Mouse (Mus musculus) layer of hippocampus, adult 9-11 months (tissue): ENCODE results near the gene Bicc1.
"Not testable (repeated sequence)": the region's sequence is repeated elsewhere in the genome, so short reads cannot be mapped to it uniquely, and the experiment has no call there.

ENCODE experiments used
- DNase-seq: peaks from one replicate; pipeline ENCODE4 v3.0.0; 2022

Gene Bicc1

DNA sequence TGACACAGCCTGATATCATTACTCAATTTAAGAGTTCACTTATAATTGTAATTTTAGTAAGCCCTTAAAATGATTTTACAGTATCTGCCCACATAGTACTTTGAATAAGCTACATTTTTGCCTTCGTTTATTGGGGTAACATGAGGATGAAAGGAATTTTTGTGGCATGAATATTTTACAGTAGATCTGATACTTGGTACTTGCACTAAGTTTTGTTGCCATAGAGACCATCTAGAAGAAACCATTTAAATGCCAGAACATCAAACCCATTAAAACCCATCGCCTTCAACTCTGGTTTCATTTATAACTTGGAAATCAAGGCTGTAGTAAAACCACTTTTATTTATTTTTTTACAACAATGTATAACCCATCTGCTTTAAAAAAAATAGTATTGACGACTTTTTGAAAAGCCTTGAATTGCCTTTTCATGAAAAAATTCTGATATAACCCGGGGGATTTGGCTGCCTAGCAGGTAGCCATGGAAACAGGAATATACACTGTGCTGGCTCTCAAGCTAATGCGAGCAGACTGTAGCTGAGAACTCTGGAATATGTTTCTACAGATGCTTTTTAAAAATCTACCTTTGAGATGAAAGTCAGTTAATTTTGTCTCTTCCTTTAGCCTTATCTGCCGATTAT, 165.9 kb downstream of the Bicc1 start:
- DNase-seq, result peak; percentile 72

GRCm38 (mm10) chr10:70987396-70987795, 172.1 kb downstream of the Bicc1 start:
- no peak for DNase-seq

GRCm38 (mm10) chr10:70983036-70983670, 176.3 kb downstream of the Bicc1 start:
- no peak for DNase-seq

GRCm38 (mm10) chr10:70982156-70982555, 177.3 kb downstream of the Bicc1 start:
- no peak for DNase-seq

DNA sequence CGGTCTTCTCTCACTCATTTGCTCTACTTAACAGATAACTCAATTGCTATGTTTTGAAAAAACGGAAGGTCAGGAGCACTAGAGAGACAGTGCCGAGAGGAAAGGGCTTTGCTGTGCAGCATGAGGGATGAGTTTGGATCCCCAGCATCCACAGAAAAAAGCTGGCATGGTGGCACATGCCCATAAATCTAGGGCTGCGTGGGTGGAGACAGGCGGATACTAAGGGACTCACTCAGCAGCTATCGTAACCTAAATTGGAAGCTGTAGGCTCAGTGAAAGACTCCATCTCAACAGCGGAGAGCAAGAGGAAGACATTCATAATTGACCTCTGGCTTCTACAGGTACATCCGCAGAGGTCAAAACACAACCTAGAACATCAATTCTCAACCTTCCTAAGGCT, 179.8 kb downstream of the Bicc1 start:
- peak; percentile 39 for DNase-seq

DNA sequence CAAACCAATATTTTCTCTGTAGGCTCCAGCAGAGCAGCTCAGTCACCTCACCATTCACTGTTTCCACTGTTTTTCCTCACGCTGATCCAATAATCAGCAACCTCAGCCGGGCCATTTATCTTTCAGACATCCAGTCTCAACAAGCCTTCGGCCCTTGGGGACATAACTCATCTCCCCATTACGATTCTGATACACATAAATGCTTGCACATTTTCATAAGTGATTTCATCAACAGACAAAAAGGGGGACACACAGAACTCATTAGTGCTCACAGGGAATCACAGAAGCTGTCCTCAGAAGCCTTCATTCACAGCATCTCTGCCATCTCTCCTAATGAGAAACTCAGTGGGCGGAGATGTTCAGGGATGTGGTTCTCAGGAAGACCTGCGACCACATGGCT, 182.4 kb downstream of the Bicc1 start:
- DNase-seq, result no peak

DNA sequence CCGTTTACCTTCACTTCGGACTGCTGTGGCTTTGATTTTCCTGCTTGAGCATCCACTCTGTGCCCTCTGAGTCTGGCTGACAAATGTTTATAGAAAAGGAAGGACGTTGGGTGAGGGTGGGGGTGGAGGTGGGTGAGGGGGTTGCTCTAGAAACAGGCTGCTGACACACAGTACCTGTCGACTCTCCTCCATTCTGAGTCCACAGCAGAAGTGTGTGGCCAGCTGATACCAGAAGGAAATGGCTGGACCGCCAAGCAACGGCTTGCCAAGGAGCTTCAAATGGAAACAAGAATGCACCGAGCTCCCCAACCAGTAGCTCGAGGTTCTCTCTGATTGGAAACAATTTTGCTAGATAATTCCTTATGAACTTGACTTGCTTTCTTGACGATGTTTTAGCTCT, 182.9 kb downstream of the Bicc1 start:
- no peak for DNase-seq

DNA sequence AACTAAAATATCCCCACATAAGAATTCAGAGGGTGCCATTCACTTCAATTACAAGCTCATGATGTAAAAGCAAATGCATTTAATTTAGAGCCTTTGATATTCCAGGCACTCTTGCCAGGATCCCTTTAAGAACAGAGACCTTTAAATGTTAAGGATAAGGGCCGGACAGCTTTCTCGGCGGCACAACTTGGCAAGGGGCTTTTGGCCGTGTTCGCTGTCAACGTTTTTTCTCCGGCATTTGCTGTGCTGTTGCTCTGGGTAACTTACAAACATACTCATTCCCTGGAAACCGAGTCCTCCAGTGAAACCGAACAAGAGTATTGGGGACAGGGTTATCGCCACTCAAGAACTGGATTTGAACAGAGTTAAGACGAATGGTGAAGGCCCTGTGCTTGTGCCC, 188.3 kb downstream of the Bicc1 start:
- DNase-seq, result no peak

DNA sequence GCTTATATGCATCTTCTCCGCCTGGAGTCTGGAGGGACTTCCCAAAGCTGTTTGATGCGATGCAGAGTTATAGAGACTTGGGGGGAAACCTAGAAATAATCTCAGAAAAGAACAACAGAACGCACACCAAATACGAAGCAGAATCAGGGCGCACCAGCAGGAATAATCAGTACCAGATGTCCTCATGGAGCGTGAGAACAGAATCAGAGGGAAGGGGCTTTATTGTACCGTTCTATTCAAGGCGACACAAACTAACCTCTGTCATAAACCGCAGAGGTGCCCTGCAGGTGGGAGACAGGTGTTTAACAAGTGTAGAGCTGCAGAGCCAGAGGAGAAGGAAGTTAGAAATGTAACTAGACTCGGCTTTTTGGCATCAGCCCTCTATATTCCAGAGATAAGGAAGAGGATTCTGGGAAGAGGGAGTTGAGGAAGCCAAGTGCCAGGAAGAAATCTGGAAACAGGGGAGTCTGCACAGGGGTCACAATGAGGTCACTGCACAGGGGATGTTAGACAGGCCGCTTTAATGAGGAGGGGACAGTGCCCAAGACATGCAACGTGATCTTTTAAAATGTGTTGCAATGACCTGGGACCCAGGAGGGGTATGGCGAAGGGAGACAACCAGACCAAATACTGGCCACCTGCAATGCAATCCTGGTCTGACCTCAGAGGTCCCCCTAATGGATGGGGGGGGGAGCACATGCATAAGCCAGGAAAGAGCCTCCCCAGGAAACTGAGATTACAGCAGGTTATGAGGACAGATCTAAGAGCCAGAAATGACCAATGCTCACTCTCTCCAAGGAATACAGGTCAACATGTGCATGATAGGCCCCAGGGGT, 190.4 kb downstream of the Bicc1 start:
- DNase-seq, result no peak

DNA sequence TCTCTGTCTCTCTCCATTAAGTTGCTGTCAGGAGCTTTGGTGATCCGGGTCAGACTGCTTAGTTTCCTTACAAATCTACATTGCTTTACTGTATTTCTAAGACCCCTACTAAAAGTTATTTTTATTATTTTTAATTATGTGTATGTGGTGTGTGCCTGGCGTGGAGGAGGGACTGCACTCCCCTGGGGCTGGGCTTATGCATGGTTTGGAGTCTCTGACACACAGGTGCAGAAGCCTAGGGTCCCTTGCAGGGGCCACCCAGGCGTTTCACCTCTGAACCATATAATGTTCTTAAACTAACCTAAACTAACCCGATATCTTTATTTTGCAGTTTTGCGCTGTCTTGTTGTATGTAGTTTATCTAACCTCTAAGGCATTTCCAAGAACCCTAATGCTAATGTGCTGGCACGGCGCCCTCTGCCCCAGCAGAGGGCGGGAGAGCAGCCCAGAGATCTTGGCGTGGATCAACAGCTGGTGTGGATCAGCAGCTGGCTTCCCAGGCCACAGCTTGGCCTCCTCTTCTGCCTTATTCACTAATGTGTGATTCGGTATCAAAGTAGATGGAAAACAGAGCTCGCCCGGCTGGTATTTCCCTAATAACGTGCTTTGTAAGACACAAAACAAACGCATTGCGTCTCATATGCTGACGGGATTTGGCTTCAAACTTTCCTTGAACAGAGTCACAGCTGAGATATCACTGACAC, 192.7 kb downstream of the Bicc1 start:
- no peak for DNase-seq

- no peak for DNase-seq
These were observed 194.8 kb downstream of the Bicc1 start for GRCm38 (mm10) chr10:70964706-70965105.

DNA sequence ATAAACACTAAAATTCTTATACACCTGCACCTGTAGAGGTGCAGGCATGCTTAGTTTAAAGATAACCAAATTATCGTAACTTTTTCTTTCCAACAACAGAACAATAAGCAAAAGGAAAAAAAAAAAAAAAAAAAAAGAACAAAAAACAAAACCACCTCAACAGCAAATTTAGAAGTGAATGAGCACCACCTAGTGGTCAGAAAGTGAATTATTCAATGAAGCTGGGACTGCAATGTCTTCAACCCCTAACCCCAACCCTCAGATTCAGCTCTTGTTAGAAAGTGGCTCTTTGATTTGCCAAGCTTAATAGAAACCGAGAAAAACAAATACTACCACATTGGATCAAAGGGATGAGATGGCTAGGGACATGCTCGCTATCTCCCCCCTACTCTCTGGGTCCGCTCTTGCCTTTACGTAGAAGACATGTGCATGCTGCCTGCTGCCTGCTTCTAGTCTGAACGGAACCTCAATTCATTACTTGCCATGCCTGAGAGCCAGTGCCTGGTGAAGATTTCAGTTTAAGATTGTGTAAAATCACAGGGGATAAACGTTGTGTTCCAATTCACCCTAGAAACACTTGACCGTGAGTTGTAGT, 195.8 kb downstream of the Bicc1 start:
- no peak for DNase-seq

GRCm38 (mm10) chr10:70961641-70962040, 197.9 kb downstream of the Bicc1 start:
- no peak for DNase-seq

GRCm38 (mm10) chr10:70960396-70960795, 199.1 kb downstream of the Bicc1 start:
- DNase-seq, result not testable (repeated sequence)

DNA sequence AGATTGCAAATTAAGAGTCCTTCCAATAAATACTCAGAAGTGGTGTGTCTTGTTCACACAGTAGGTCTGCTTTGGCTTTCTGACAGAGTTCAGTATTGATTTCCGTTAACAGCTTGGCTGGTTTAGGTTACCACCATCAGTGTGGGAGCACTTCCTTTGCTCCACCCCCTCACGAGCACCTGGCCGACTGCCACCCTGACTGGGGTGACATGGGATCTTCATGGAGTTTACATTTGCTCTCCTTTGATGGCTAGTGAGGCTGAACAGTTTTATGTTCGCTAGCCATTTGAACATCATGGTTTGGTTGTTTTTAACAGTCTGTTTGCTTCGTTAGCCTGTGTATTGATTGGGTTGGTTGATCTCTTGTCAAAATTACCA, 206.7 kb downstream of the Bicc1 start:
- DNase-seq, result no peak

GRCm38 (mm10) chr10:70952056-70952769, 207.3 kb downstream of the Bicc1 start:
- DNase-seq, result peak; percentile 53

GRCm38 (mm10) chr10:70950105-70950424, 209.4 kb downstream of the Bicc1 start:
- no peak for DNase-seq

GRCm38 (mm10) chr10:70949254-70950104, 210.0 kb downstream of the Bicc1 start:
- no peak for DNase-seq

GRCm38 (mm10) chr10:70948276-70948675, 211.2 kb downstream of the Bicc1 start:
- DNase-seq, result peak; percentile 48

DNA sequence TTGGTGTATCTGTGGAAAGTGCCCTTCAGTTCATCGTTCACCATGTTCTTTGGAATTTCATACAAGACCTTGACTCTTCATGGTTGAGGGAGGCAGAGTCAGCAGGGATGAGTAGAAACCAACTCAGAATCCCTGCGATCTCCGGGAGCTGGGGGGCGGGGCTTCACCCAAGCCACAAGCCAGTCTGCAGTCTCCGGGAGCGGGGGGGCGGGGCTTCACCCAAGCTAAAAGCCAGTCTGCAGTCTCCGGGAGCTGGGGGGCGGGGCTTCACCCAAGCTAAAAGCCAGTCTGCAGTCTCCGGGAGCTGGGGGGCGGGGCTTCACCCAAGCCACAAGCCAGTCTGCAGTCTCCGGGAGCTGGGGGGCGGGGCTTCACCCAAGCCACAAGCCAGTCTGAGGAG, 213.4 kb downstream of the Bicc1 start:
- DNase-seq, result not testable (repeated sequence)

DNA sequence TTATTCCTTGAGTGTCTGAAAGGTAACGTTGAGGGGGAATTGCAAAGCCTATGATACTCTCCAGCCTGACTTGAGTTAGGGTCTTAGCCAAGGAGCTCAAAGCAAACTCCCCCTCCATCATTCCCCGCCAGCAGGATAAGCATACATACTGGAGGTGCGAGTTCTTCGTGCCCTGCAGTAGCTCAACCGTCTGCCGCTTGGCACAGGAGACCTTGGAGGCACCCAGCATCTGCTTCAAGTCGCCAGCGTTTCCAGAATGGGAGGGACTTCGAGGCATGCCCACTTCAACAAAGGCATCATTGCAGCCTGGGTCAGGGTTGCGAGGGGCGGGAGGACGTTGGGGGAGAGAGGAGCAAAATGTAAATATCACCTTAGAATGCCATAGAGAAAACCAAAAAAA, 214.4 kb downstream of the Bicc1 start:
- DNase-seq, result no peak

DNA sequence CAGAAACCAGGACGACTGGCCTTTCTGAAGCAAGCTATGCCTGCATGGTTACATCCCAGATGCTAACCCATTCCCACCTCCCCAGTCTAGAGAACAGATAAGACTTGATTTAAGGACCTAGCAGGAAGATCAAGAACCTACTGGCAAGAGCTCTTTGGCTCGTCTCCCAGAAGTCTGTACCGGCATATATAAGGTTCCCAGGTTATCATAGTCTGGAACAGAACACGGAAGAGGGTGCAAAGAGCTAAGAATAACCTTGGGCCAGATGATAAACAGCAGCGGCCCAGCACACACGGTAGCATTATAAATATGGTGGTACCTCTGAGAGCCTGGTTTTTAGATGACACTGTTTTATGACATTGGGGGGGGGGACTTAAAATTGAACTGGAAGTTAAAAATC, 217.9 kb downstream of the Bicc1 start:
- DNase-seq, result no peak
